Mouse (Mus musculus): Measurements from ENCODE around the gene Acin1.

DNA sequence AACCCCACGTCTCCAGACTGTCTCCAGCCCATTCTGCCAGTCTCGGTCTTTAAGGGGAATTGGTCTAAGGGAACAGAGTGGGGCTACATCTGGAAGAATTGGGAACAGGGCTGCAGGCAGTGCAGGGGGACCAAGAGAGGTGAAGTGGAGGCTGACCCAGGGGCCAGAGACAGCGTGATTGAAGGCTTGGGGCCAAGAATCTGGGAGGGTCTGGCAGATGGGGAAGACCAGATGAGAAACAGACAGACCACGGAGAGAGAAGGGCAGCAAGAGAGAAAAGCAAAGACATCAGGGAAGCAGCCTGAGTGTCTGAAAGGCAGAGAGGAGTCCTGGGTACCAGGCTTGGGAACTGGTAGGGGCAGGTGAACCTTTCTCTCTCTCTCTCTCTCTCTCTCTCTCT, 46.6 kb downstream of the Acin1 start:
- TF ChIP-seq CTCF (conservative IDR thresholded peaks at IDR 0.05; ENCODE audit: insufficient read depth, insufficient read length, low read depth, low read length) (no peak), POLR2A (IDR thresholded peaks at IDR 0.05; ENCODE audit: low read depth, low read length) (no peak)

Data from kidney, adult 2 months (tissue).